Mouse (Mus musculus) testis, adult 2 months (tissue): ENCODE results near the gene Cryzl2. TPM values are rescaled to one million over a fixed set of nuclear protein-coding genes. Genes with fewer than 3 reads are reported as not detected.

ENCODE experiments used
- H3K27ac ChIP-seq: fragments of 200-500 bp; 2 replicates; pipeline ENCODE4 v1.5.1; 2012; ENCODE audit warnings: low read depth, low read length; ENCODE audit not compliant: control insufficient read depth, insufficient read depth
- H3K27me3 ChIP-seq: fragments of 200-500 bp; 2 replicates; pipeline ENCODE4 v1.6.1; 2012; ENCODE audit warnings: mild to moderate bottlenecking, low read length, moderate library complexity; ENCODE audit not compliant: control insufficient read depth, insufficient read depth
- H3K36me3 ChIP-seq: fragments of 200-500 bp; 2 replicates; pipeline ENCODE4 v1.6.1; 2012; ENCODE audit warnings: mild to moderate bottlenecking, low read length; ENCODE audit not compliant: control insufficient read depth, insufficient read depth
- H3K4me1 ChIP-seq: fragments of 200-500 bp; 2 replicates; pipeline ENCODE4 v1.6.1; 2012; ENCODE audit warnings: low read length; ENCODE audit not compliant: control insufficient read depth, insufficient read depth
- H3K4me3 ChIP-seq: fragments of 200-500 bp; 2 replicates; pipeline ENCODE4 v1.5.1; 2012; ENCODE audit warnings: low read depth, mild to moderate bottlenecking, low read length, moderate library complexity, mixed read lengths; ENCODE audit not compliant: control insufficient read depth
- CTCF ChIP-seq: fragments of 200-500 bp; IDR thresholded peaks from 2 replicates; pipeline ENCODE4 v1.5.1; 2012; ENCODE audit warnings: low read depth, mild to moderate bottlenecking, inconsistent platforms, low read length, moderate library complexity; ENCODE audit not compliant: control insufficient read depth, insufficient read depth, insufficient replicate concordance
- POLR2A ChIP-seq: fragments of 200-500 bp; IDR thresholded peaks from 2 replicates; pipeline ENCODE4 v1.6.1; 2012; ENCODE audit warnings: low read depth, mild to moderate bottlenecking, inconsistent platforms, low read length, moderate library complexity; ENCODE audit not compliant: control insufficient read depth
- polyA plus RNA-seq: library from polyadenylated mRNA; depleted of rRNA; stranded (reverse); fragments of >200 nt; gene quantifications from 2 replicates; pipeline ENCODE4 v1.2.3, GENCODE M21; 2012

The Cryzl2 gene
- polyA plus RNA-seq, 1 experiment, result 5.5 TPM

DNA sequence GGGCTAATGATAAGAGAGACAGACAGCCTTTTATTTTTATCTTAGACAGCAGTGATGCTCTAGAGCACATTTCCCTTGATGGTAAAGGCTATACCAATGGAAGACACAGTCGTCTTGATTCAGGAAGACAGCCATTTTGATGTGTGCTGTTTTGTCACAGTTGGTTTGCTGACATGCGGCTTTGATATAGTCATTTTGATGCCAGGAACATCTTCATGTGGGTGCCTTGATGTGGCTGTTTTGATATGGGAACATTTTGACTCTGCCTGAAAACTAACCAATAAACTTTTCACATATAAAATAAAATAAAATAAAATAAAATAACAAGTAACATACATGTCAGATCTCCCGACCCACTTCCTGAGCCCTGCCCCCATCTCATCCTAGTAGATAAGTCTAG, 30.0 kb upstream of the Cryzl2 start:
- TF ChIP-seq CTCF, result no peak
- no peak for TF ChIP-seq POLR2A
- peaks cover 3% of the 10 kb centered on the region for H3K4me1 ChIP-seq
- H3K36me3 ChIP-seq, result no peaks in the 10 kb centered on the region
- no peak overlapping the region for H3K27ac ChIP-seq
- no peaks in the 10 kb centered on the region for H3K27me3 ChIP-seq
- H3K4me3 ChIP-seq, result no peak overlapping the region

DNA sequence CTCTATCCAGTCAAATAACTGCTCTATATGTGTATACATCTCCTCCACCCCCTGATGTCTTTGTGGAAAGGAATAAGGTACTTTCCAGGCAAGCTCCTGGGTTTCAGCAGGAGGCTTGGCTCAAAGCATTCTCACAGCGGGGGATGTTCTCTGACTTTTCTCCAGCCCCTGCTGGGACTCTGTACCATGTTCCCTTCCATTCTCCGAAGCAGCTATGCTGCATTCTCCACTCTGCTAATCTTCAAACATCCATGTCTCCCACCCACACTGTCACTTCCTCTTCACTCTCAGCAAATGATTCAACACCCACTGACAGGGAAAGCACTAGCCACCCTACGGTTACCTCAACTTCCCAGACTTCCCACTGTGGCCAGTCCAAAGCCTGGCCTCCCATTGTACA, 25.1 kb upstream of the Cryzl2 start:
- no peaks in the 10 kb centered on the region for H3K36me3 ChIP-seq
- TF ChIP-seq POLR2A (no peak), CTCF (no peak)

DNA sequence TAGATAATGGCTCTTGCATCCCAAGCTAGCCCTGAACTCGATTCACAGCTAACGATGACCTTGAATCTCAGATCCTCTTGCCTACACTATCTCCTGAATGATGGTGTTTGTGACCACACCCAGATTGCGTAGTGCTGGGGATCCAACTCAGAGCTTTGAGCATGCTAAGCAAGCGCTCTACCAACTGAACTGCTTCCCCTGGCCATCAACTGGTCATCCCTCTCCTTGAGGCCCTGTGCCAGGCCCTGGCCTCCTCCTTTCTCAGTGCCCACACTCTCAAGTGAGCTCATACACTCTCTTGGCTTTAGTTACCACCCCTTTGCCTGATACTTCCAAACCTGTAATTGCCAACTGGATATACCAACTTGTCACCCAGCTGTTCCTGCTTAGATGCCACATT, 24.0 kb upstream of the Cryzl2 start:
- TF ChIP-seq CTCF (no peak), POLR2A (no peak)
- H3K27ac ChIP-seq, result no peak overlapping the region
- no peaks in the 10 kb centered on the region for H3K27me3 ChIP-seq
- no peaks in the 10 kb centered on the region for H3K36me3 ChIP-seq
- H3K4me3 ChIP-seq, result no peak overlapping the region
- H3K4me1 ChIP-seq, result no peaks in the 10 kb centered on the region

More for the DNA sequence above, 25.1 kb upstream of the Cryzl2 start:
- H3K4me3 ChIP-seq, result no peak overlapping the region
- no peaks in the 10 kb centered on the region for H3K4me1 ChIP-seq
- no peaks in the 10 kb centered on the region for H3K27me3 ChIP-seq
- no peak overlapping the region for H3K27ac ChIP-seq

DNA sequence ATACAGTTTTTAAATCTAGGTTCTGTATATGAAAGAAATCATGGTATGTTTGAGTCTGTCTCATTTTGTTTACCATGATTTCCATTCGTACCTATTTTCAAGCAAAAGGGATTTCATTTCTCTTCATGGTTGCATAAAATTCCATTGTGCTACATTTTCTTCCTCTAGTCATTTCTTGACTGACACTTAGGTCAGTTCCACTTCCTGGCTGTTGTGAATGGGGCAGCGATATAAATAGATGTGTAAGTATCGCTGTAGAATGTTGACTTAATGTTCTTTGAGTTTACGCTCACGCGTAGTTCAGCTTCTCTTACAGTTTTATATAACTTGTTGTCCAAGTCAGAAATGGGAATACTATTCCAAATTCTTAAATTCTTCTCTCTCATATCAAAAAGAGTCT, 22.5 kb upstream of the Cryzl2 start:
- Histone ChIP-seq H3K36me3 (no peaks in the 10 kb centered on the region), H3K4me1 (peaks cover 4% of the 10 kb centered on the region), H3K27ac (no peak overlapping the region), H3K27me3 (no peaks in the 10 kb centered on the region), H3K4me3 (no peak overlapping the region)
- TF ChIP-seq POLR2A (no peak), CTCF (no peak)

DNA sequence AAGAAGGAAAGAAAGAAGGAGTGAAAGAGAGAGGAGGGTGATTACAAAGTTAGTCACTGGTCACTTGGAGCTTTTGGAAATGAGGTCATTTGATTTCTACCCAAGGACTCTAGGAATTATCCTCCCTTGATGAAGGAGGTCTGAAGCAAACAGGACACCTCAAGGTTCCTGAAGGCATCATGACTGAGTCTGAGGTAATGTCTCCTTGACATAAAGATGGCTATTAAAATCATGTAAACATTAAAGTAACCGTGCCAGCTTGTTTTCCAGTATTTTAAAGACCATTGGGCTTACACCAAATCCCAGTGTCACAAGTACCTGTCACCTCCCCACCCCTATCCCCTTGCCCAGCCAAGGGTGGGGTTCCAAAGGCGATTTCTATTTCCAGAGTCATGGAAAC, 20.1 kb upstream of the Cryzl2 start:
- no peak overlapping the region for H3K27ac ChIP-seq
- no peaks in the 10 kb centered on the region for H3K36me3 ChIP-seq
- TF ChIP-seq POLR2A (no peak), CTCF (no peak)
- no peaks in the 10 kb centered on the region for H3K27me3 ChIP-seq
- H3K4me3 ChIP-seq, result no peak overlapping the region
- peaks cover 7% of the 10 kb centered on the region for H3K4me1 ChIP-seq

DNA sequence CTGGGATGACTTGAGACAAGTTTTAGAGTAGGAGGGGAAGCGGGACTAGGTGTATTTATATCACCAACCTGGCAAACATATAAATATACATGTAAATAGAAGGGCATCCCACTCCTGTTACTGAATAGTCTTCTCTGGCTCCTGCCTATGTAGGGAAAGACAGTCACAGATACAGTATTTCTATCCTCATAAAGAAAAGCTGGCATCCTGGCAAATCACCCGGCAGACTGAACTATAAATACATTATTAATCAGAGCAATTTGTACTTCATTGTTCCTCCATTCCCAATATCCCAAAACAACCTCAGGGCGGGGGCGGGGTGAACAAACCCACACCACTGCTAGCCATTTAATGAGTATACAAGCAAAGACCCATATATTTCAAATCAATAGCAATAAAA, 19.3 kb upstream of the Cryzl2 start:
- Histone ChIP-seq H3K27me3 (no peaks in the 10 kb centered on the region), H3K4me1 (peaks cover 12% of the 10 kb centered on the region), H3K27ac (no peak overlapping the region), H3K4me3 (no peak overlapping the region; the same call in 1 of the 2 replicates), H3K36me3 (no peaks in the 10 kb centered on the region)
- TF ChIP-seq CTCF (no peak), POLR2A (no peak)

DNA sequence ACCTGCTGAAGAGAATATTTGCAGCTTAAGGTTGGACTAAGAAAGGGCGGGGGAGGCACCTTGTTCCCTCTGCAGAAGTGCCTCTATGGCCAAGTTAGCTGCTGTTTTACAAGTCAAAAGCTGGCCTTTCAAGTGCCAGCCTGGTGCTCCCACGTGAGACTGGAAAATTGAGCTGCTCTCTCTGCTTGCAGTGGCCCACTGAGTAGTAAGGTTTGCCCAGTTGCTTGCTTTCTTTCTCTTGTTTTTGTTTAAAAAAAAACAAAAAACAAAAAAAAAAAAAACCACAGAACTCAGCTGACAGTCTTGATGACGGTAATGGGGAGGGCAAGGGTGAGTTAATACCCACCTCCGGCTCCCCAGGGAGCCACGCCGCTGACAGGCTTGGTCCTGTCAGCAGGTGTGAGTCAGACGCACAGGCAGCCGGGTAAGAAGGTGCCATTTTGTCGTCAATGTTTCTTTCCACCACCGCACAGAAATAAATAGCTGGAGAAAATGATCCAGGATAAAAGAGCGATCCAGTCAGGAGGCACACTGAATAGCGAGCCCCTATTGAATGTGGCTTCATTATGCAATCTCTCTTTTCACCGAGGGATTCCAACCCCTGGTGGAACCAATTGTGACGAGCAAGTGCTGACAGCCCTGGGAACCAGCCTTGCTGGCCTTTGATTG, 18.3 kb upstream of the Cryzl2 start:
- no peaks in the 10 kb centered on the region for H3K27me3 ChIP-seq
- H3K4me3 ChIP-seq, result peak overlapping the region; percentile 75
- no peak for TF ChIP-seq CTCF
- no peak; the same call in 1 of the 2 replicates for TF ChIP-seq POLR2A
- no peaks in the 10 kb centered on the region for H3K36me3 ChIP-seq
- peaks cover 21% of the 10 kb centered on the region for H3K4me1 ChIP-seq
- no peak overlapping the region for H3K27ac ChIP-seq

DNA sequence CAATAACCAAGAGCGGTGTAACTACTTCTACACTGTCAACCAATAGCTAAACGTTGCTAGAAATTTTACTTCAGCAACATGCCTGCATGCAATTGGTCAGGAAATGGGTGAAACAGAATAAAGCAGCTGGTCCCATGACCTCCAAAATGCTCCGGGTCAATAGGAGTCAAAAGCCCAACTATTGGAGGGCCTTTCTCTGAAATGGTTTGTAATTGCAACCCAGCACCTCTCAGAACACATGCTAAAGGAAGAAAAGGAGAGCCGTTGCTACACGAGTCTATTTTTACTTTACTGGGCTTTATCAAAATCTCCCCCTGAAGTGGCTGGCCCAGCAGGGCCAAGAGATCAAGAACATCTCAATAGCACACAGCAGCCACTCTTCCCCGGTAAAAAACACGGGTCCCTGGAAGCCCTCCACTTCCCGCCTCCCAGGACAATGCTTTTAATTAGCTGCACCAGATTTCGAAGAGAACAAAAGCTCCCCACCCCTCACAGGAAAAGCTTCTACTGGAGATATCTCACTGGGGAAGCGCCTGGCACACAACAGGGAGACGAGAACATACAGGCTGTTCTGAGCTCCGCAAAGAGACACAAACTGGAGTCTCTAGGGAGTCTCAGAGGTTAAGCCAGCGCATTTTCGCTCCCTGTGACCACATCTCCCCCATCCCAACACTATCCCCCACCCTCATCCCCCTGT, 15.2 kb upstream of the Cryzl2 start:
- no peaks in the 10 kb centered on the region for H3K36me3 ChIP-seq
- H3K4me3 ChIP-seq, result no peak overlapping the region
- no peak overlapping the region for H3K27ac ChIP-seq
- peaks cover 21% of the 10 kb centered on the region for H3K4me1 ChIP-seq
- H3K27me3 ChIP-seq, result no peaks in the 10 kb centered on the region
- TF ChIP-seq CTCF (no peak), POLR2A (no peak)
